In genomic region chr19:58455496-58456061, GRCm38 (mm10) we compare ENCODE assay signal across 8 mouse cellular contexts. TPM values are rescaled to one million over a fixed set of nuclear protein-coding genes. Genes with fewer than 3 reads are reported as not detected.
A peak's percentile ranks its signal among the peaks of the same experiment; 100 is the strongest.
DNase-seq lines count a peak whose midpoint lies in the region; ATAC-seq and TF ChIP-seq lines count a peak whose summit lies in the region.

Gene Gfra1, minus strand, starts transcription at chr19:58455909.

- H3K9ac ChIP-seq in heart, embryonic 12.5 days = peak within 1 kb of the TSS; percentile 55
- peak within 1 kb of the TSS; percentile 65; the same call in 1 of the 2 replicates for H3K9ac ChIP-seq in kidney, postnatal 0 days (ENCODE audit: low read depth, low read length)
- peak within 1 kb of the TSS; percentile 49; the same call in 1 of the 2 replicates for H3K9ac ChIP-seq in limb, embryonic 15.5 days
- H3K9ac ChIP-seq in midbrain, postnatal 0 days (replicated peaks; ENCODE audit: low read length, poor library complexity, severe bottlenecking) = peak within 1 kb of the TSS; percentile 64

- peaks cover 67% of the 10 kb centered on the region for H3K4me1 ChIP-seq in forebrain, embryonic 10.5 days
- peaks cover 30% of the 10 kb centered on the region for H3K4me1 ChIP-seq in heart, embryonic 12.5 days (replicated peaks)
- H3K4me1 ChIP-seq in kidney, postnatal 0 days (replicated peaks; ENCODE audit: insufficient read depth, low read length) = 0 out of 2 replicates have a peak, but pooled peaks cover 4% of the 10 kb centered on the region
- peaks cover 56% of the 10 kb centered on the region for H3K4me1 ChIP-seq in limb, embryonic 15.5 days
- no peaks in the 10 kb centered on the region for H3K4me1 ChIP-seq in midbrain, postnatal 0 days (ENCODE audit: insufficient read depth, low read length)

- H3K27ac ChIP-seq in forebrain, embryonic 10.5 days = peak within 1 kb of the TSS; percentile 79
- no peak within 1 kb of the TSS for H3K27ac ChIP-seq in heart, embryonic 12.5 days (ENCODE audit: poor library complexity, severe bottlenecking)
- peak within 1 kb of the TSS; percentile 26; the same call in 1 of the 2 replicates for H3K27ac ChIP-seq in kidney, postnatal 0 days
- H3K27ac ChIP-seq in limb, embryonic 15.5 days = peak within 1 kb of the TSS; percentile 43; the same call in 1 of the 2 replicates
- peak within 1 kb of the TSS; percentile 57 for H3K27ac ChIP-seq in midbrain, postnatal 0 days (ENCODE audit: low read depth, low read length)

- DNase-seq in 3T3-L1 (ENCODE audit: low read depth, low spot score) (peak; percentile 71), ZHBTc4 (ENCODE audit: low read depth, low spot score) (peak; percentile 82)
- peak; percentile 79 for DNase-seq in forebrain, embryonic 10.5 days (ENCODE audit: extremely low spot score, low spot score)
- DNase-seq in kidney, postnatal 0 days (ENCODE audit: low spot score) = peak; percentile 73
- peak; percentile 80 for DNase-seq in midbrain, postnatal 0 days (ENCODE audit: low spot score)
- DNase-seq in thymus, postnatal 14 days = peak; percentile 51

- no peak for TF ChIP-seq CTCF in kidney, postnatal 0 days (IDR thresholded peaks at IDR 0.05; ENCODE audit: low read depth)
- peak; percentile 31 for TF ChIP-seq CTCF in midbrain, postnatal 0 days (IDR thresholded peaks at IDR 0.05)

- no peaks in the 10 kb centered on the region for H3K9me3 ChIP-seq in forebrain, embryonic 10.5 days
- H3K9me3 ChIP-seq in heart, embryonic 12.5 days (replicated peaks) = no peaks in the 10 kb centered on the region
- no peaks in the 10 kb centered on the region for H3K9me3 ChIP-seq in kidney, postnatal 0 days (replicated peaks; ENCODE audit: low read length)
- no peaks in the 10 kb centered on the region for H3K9me3 ChIP-seq in limb, embryonic 15.5 days
- H3K9me3 ChIP-seq in midbrain, postnatal 0 days (ENCODE audit: low read length) = no peaks in the 10 kb centered on the region

- peak within 1 kb of the TSS; percentile 97 for H3K4me2 ChIP-seq in heart, embryonic 12.5 days
- H3K4me2 ChIP-seq in kidney, postnatal 0 days (ENCODE audit: low read length) = peak within 1 kb of the TSS; percentile 92
- H3K4me2 ChIP-seq in limb, embryonic 15.5 days = peak within 1 kb of the TSS; percentile 97
- H3K4me2 ChIP-seq in midbrain, postnatal 0 days (ENCODE audit: low read depth, low read length, poor library complexity, severe bottlenecking) = peak within 1 kb of the TSS; percentile 69

- peaks cover 99% of the 10 kb centered on the region for H3K27me3 ChIP-seq in forebrain, embryonic 10.5 days (ENCODE audit: poor library complexity, severe bottlenecking)
- peaks cover 41% of the 10 kb centered on the region for H3K27me3 ChIP-seq in heart, embryonic 12.5 days (replicated peaks)
- no peaks in the 10 kb centered on the region for H3K27me3 ChIP-seq in kidney, postnatal 0 days (ENCODE audit: insufficient read depth, low read length)
- H3K27me3 ChIP-seq in limb, embryonic 15.5 days = peaks cover 58% of the 10 kb centered on the region
- no peaks in the 10 kb centered on the region for H3K27me3 ChIP-seq in midbrain, postnatal 0 days (ENCODE audit: insufficient read depth, low read length)

- WGBS in forebrain, embryonic 10.5 days = under 1% methylated on average over 31 of the region's 31 CpGs
- under 1% methylated on average over 31 of the region's 31 CpGs for WGBS in heart, embryonic 12.5 days
- WGBS in kidney, postnatal 0 days = under 1% methylated on average over 31 of the region's 31 CpGs
- under 1% methylated on average over 31 of the region's 31 CpGs for WGBS in limb, embryonic 15.5 days
- under 1% methylated on average over 31 of the region's 31 CpGs for WGBS in midbrain, postnatal 0 days

- H3K36me3 ChIP-seq in forebrain, embryonic 10.5 days (replicated peaks) = no peaks in the 10 kb centered on the region
- H3K36me3 ChIP-seq in heart, embryonic 12.5 days = no peaks in the 10 kb centered on the region
- no peaks in the 10 kb centered on the region for H3K36me3 ChIP-seq in kidney, postnatal 0 days (ENCODE audit: insufficient read depth, low read length)
- H3K36me3 ChIP-seq in limb, embryonic 15.5 days = no peaks in the 10 kb centered on the region
- H3K36me3 ChIP-seq in midbrain, postnatal 0 days (ENCODE audit: insufficient read depth, low read length) = no peaks in the 10 kb centered on the region

- ATAC-seq in heart, embryonic 12.5 days (ENCODE audit: insufficient number of reproducible peaks, low FRiP score) = peak; percentile 40; the same call in 1 of the 2 replicates
- peak; percentile 62 for ATAC-seq in kidney, postnatal 0 days (replicated peaks; ENCODE audit: low FRiP score, low read depth)
- ATAC-seq in limb, embryonic 15.5 days (ENCODE audit: insufficient number of reproducible peaks, low FRiP score, low TSS enrichment, low read depth) = no peak
- ATAC-seq in midbrain, postnatal 0 days (ENCODE audit: low FRiP score) = peak; percentile 69; the same call in 1 of the 2 replicates

- H3K4me3 ChIP-seq in forebrain, embryonic 10.5 days = peak within 1 kb of the TSS; percentile 66
- peak within 1 kb of the TSS; percentile 54 for H3K4me3 ChIP-seq in heart, embryonic 12.5 days
- H3K4me3 ChIP-seq in kidney, postnatal 0 days (replicated peaks; ENCODE audit: low read depth, low read length) = peak within 1 kb of the TSS; percentile 49
- H3K4me3 ChIP-seq in limb, embryonic 15.5 days = peak within 1 kb of the TSS; percentile 51
- H3K4me3 ChIP-seq in midbrain, postnatal 0 days (ENCODE audit: low read depth, low read length) = peak within 1 kb of the TSS; percentile 45

RNA-seq across cellular contexts. Expression of gene Gfra1, which starts in this region (rescaled TPM):
- 5.2 and 6.3 TPM in 2 replicates for polyA plus RNA-seq in forebrain, embryonic 10.5 days (2016; fragmentation: Nextera tagmentation; extraction: Ambion mirVana)
- 6.1 and 6.4 TPM in 2 replicates for polyA plus RNA-seq in heart, embryonic 12.5 days (2016; fragmentation: Nextera tagmentation; extraction: Ambion mirVana)
- polyA plus RNA-seq in kidney, postnatal 0 days (2015; fragmentation: Nextera tagmentation; extraction: Ambion mirVana) = 55.3 and 56.4 TPM in 2 replicates
- 16.7 and 18.3 TPM in 2 replicates for polyA plus RNA-seq in limb, embryonic 15.5 days (2015; fragmentation: Nextera tagmentation; extraction: Ambion mirVana)
- total RNA-seq in midbrain, postnatal 0 days (2014; rRNA removed) = 91.5 and 101 TPM in 2 replicates
- polyA plus RNA-seq in midbrain, postnatal 0 days (2015; fragmentation: Nextera tagmentation; extraction: Ambion mirVana) = 34.4 and 36.2 TPM in 2 replicates
